Mouse (Mus musculus) thymus, adult 2 months (tissue): ENCODE measurements at regions not wholly inside any gene's neighbourhood (a gene's known extent, or its start where the extent isn't known, plus 50 kb on each side); places are given as distances from the start of the nearest gene placed in this dataset.

Experiments
- DNase-seq: peaks from one replicate; pipeline ENCODE4 v3.0.0; 2021
- H3K27ac ChIP-seq: fragments of 200-500 bp; 2 replicates; pipeline ENCODE4 v1.5.1; 2012; ENCODE audit warnings: low read length, control low read depth; ENCODE audit not compliant: control insufficient read depth, insufficient read depth
- H3K27me3 ChIP-seq: fragments of 200-500 bp; 2 replicates; pipeline ENCODE4 v1.6.1; 2012; ENCODE audit warnings: mild to moderate bottlenecking, low read length, moderate library complexity, mixed read lengths; ENCODE audit not compliant: control insufficient read depth, insufficient read depth
- H3K36me3 ChIP-seq: fragments of 200-500 bp; 2 replicates; pipeline ENCODE4 v1.6.1; 2012; ENCODE audit warnings: mild to moderate bottlenecking, low read length, moderate library complexity; ENCODE audit not compliant: control insufficient read depth, insufficient read depth
- H3K4me1 ChIP-seq: fragments of 200-500 bp; replicated peaks from 2 replicates; pipeline ENCODE4 v1.6.1; 2012; ENCODE audit warnings: low read length; ENCODE audit not compliant: control insufficient read depth, insufficient read depth
- H3K4me3 ChIP-seq: fragments of 200-500 bp; 2 replicates; pipeline ENCODE4 v1.5.1; 2012; ENCODE audit warnings: mild to moderate bottlenecking, low read length, control low read depth, moderate library complexity; ENCODE audit not compliant: control insufficient read depth, insufficient read depth
- CTCF ChIP-seq: fragments of 200-500 bp; IDR thresholded peaks from 2 replicates; pipeline ENCODE4 v1.5.1; 2012; ENCODE audit warnings: mild to moderate bottlenecking, control low read depth, low read length, moderate library complexity, borderline replicate concordance; ENCODE audit not compliant: control insufficient read depth, poor library complexity, insufficient read depth; ENCODE audit errors: extremely low read depth
- POLR2A ChIP-seq: fragments of 200-500 bp; IDR thresholded peaks from 2 replicates; pipeline ENCODE4 v1.6.1; 2012; ENCODE audit warnings: mild to moderate bottlenecking, low read length, control low read depth, moderate library complexity; ENCODE audit not compliant: control insufficient read depth, poor library complexity, insufficient read depth; ENCODE audit errors: extremely low read depth
- WGBS: fragments of 180-500 bp; shearing (Covaris S2); methylation state at CpG from one replicate; pipeline ENCODE4 v1.1.7; 2018; 5-methylcytosine and 5-hydroxymethylcytosine counted together

DNA sequence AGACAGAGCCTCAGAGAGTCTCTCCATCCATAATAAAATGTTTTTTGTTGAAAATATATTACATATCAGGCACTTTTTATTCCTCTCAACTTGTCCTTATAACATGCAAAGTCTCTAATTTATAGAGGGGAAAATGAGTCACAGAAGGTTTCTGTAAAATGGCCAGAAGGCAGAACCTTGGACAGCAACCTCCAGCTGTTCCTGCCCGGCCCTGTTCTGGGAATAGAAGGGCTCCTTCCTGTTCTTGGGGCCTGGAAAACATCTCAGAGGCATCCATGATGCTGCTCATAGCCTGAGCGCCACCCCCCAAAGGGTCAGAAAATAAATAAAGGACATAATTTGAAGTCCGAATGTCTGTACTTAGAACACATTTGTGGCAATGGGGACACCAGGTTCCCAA lies 188.7 kb downstream of the Abhd5 start:
- no peak for DNase-seq
- Histone ChIP-seq H3K27ac (no peak overlapping the region), H3K36me3 (no peaks in the 10 kb centered on the region), H3K27me3 (no peaks in the 10 kb centered on the region), H3K4me3 (no peak overlapping the region), H3K4me1 (no peaks in the 10 kb centered on the region)
- no peak for TF ChIP-seq POLR2A
- TF ChIP-seq CTCF = no peak
- WGBS = 54% methylated on average over 3 of the region's 3 CpGs

GRCm38 (mm10) chr9:122556051-122556450 lies 191.1 kb upstream of the Topaz1 start:
- DNase-seq = no peak
- Histone ChIP-seq H3K27me3 (no peaks in the 10 kb centered on the region), H3K4me3 (no peak overlapping the region), H3K27ac (no peak overlapping the region), H3K36me3 (no peaks in the 10 kb centered on the region), H3K4me1 (no peaks in the 10 kb centered on the region)
- no peak for TF ChIP-seq POLR2A
- no peak for TF ChIP-seq CTCF
- 90% methylated on average over 9 of the region's 9 CpGs for WGBS

DNA sequence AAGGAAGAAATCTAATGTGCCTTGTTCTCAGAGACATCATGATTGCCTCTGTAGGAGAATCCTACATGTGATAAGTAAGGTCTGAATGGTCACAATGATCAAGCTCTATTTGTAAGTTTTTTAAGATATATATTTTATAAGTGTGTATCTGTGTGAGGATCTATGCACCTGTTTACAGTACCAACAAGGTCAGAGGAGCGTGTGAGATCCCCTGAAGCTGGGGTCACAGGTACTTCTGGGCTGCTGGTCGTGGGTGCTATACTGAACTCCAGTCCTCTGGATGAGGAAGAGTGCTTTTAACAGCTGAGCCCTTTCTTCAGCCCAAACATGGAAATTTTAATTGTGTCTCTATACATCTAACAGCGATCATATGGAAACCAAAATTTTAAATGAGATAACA lies 181.1 kb upstream of the Topaz1 start:
- H3K36me3 ChIP-seq = no peaks in the 10 kb centered on the region
- H3K4me1 ChIP-seq = no peaks in the 10 kb centered on the region
- no peak overlapping the region for H3K27ac ChIP-seq
- H3K27me3 ChIP-seq = peaks cover 10% of the 10 kb centered on the region; the same call in 1 of the 2 replicates
- no peak for TF ChIP-seq POLR2A
- TF ChIP-seq CTCF = no peak
- no peak for DNase-seq
- 79% methylated on average over 3 of the region's 3 CpGs for WGBS
- no peak overlapping the region for H3K4me3 ChIP-seq

GRCm38 (mm10) chr9:122568691-122569441 lies 178.3 kb upstream of the Topaz1 start:
- Histone ChIP-seq H3K27me3 (peaks cover 26% of the 10 kb centered on the region), H3K4me3 (no peak overlapping the region), H3K36me3 (no peaks in the 10 kb centered on the region), H3K4me1 (no peaks in the 10 kb centered on the region), H3K27ac (no peak overlapping the region)
- no peak for DNase-seq
- TF ChIP-seq CTCF = no peak
- 3% methylated on average over 67 of the region's 68 CpGs for WGBS

DNA sequence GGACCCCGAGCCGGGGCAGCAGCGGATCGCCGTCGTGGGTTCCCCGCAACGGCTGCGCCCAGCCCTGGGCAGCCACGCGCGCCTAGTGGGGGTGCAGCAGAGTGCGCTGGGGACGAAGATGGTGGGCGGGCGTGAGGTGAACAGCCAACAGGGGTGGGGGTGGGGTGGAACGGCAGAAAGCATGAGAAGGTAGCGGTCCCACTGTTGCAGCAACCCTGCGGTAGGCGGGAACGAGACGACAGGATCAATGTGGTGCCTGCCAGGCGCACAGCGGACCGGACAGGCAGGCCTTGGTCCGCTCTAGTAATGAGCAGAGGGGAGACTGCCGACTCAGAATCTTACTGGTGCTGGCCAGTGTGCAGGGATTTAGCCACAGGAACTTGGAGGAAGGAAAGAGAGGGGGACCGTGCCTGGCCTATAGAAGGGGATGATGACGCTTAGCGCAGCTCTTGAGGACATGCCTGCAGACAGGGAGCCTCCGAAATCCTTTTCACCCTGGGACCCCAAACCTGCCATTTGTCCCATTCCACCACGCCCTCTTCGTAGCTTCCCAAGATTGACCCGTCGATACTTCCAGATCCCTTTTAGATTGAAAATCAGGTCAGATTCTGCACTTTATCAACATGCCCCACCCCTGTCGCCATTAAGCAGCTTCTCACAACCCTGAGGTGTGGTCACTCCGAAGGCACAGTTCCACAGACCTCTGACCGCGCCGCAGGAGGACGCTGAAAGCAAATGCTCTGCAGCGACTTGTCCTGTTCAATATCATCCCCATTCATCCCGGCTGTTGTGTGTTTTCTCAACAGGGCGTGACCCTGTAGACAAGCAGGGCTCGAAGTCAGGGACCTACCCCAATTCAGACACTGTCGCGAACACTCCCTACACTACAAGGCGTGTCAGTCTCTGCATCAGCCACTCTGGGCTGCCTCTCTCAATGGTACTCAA lies 177.4 kb upstream of the Topaz1 start:
- H3K27ac ChIP-seq = no peak overlapping the region
- 9% methylated on average over 48 of the region's 48 CpGs for WGBS
- H3K4me1 ChIP-seq = no peaks in the 10 kb centered on the region
- no peak for DNase-seq
- TF ChIP-seq POLR2A = no peak
- TF ChIP-seq CTCF = no peak
- H3K4me3 ChIP-seq = no peak overlapping the region
- H3K27me3 ChIP-seq = peaks cover 26% of the 10 kb centered on the region
- no peaks in the 10 kb centered on the region for H3K36me3 ChIP-seq

GRCm38 (mm10) chr9:122571001-122571400 lies 176.1 kb upstream of the Topaz1 start:
- H3K36me3 ChIP-seq = no peaks in the 10 kb centered on the region
- H3K27ac ChIP-seq = no peak overlapping the region
- peaks cover 26% of the 10 kb centered on the region for H3K27me3 ChIP-seq
- TF ChIP-seq CTCF = no peak
- no peak for TF ChIP-seq POLR2A
- DNase-seq = no peak
- H3K4me1 ChIP-seq = no peaks in the 10 kb centered on the region
- 5% methylated on average over 10 of the region's 10 CpGs for WGBS
- H3K4me3 ChIP-seq = no peak overlapping the region
